10 mouse cellular contexts compared by ENCODE assay signal in genomic region chr10:50900746-50901600, GRCm38 (mm10). TPM values are rescaled to one million over a fixed set of nuclear protein-coding genes. Genes with fewer than 3 reads are reported as not detected.
DNase-seq lines count a peak whose midpoint lies in the region; ATAC-seq lines count a peak whose summit lies in the region.
"Had no signal": no experiment of that assay in that cellular context is flagged by ENCODE, and none has a peak within 500 bp of the region (broad histone marks: within the 10 kb centered on the region; RNA-seq: fewer than 3 reads in every experiment).

No protein-coding gene starts in this region.

- no peak for ATAC-seq in neural tube, embryonic 15.5 days (ENCODE audit: low FRiP score)
- ATAC-seq in forebrain, embryonic 12.5 days (ENCODE audit: low FRiP score) = no peak
- ATAC-seq in stomach, embryonic 14.5 days (ENCODE audit: insufficient number of reproducible peaks, insufficient read depth, low FRiP score, low read depth) = no peak

- no peak overlapping the region for H3K9ac ChIP-seq in neural tube, embryonic 15.5 days (replicated peaks)
- H3K9ac ChIP-seq in forebrain, embryonic 12.5 days = no peak overlapping the region; the same call in 1 of the 2 replicates
- H3K9ac ChIP-seq in stomach, embryonic 14.5 days (replicated peaks; ENCODE audit: low read depth, low read length) = no peak overlapping the region

- peaks cover 12% of the 10 kb centered on the region; the same call in 1 of the 2 replicates for H3K4me1 ChIP-seq in neural tube, embryonic 15.5 days
- peaks cover 34% of the 10 kb centered on the region for H3K4me1 ChIP-seq in forebrain, embryonic 12.5 days
- no peaks in the 10 kb centered on the region for H3K4me1 ChIP-seq in stomach, embryonic 14.5 days (ENCODE audit: control insufficient read depth, insufficient read depth, low read length)

- H3K36me3 ChIP-seq in neural tube, embryonic 15.5 days = no peaks in the 10 kb centered on the region
- H3K36me3 ChIP-seq in forebrain, embryonic 12.5 days (replicated peaks) = no peaks in the 10 kb centered on the region
- no peaks in the 10 kb centered on the region for H3K36me3 ChIP-seq in stomach, embryonic 14.5 days (ENCODE audit: control insufficient read depth, insufficient read depth, low read length)

- peaks cover 86% of the 10 kb centered on the region for H3K27me3 ChIP-seq in neural tube, embryonic 15.5 days (replicated peaks)
- H3K27me3 ChIP-seq in forebrain, embryonic 12.5 days = peaks cover 79% of the 10 kb centered on the region
- H3K27me3 ChIP-seq in stomach, embryonic 14.5 days (ENCODE audit: control insufficient read depth, insufficient read depth, low read length) = peaks cover 38% of the 10 kb centered on the region

- no peak overlapping the region for H3K27ac ChIP-seq in neural tube, embryonic 15.5 days (replicated peaks)
- H3K27ac ChIP-seq in forebrain, embryonic 12.5 days = peak overlapping the region; percentile 44
- H3K27ac ChIP-seq in stomach, embryonic 14.5 days (ENCODE audit: low read length) = no peak overlapping the region

- WGBS in neural tube, embryonic 15.5 days = under 1% methylated on average over 42 of the region's 42 CpGs
- WGBS in forebrain, embryonic 12.5 days = under 1% methylated on average over 42 of the region's 42 CpGs
- WGBS in stomach, embryonic 14.5 days = 2% methylated on average over 42 of the region's 42 CpGs

- no peak overlapping the region for H3K4me3 ChIP-seq in neural tube, embryonic 15.5 days (replicated peaks)
- H3K4me3 ChIP-seq in forebrain, embryonic 12.5 days (replicated peaks) = peak overlapping the region; percentile 26
- H3K4me3 ChIP-seq in stomach, embryonic 14.5 days (ENCODE audit: low read depth, low read length) = no peak overlapping the region

- H3K9me3 ChIP-seq in neural tube, embryonic 15.5 days (replicated peaks) = no peaks in the 10 kb centered on the region
- H3K9me3 ChIP-seq in forebrain, embryonic 12.5 days = no peaks in the 10 kb centered on the region
- H3K9me3 ChIP-seq in stomach, embryonic 14.5 days (ENCODE audit: control insufficient read depth, low read depth, low read length) = no peaks in the 10 kb centered on the region

- DNase-seq in neural tube, embryonic 10.5 days (ENCODE audit: extremely low spot score, low spot score) = peak; percentile 76
- DNase-seq in kidney, postnatal 25 days = peak; percentile 50 to 65
- no peak for DNase-seq in thymus, postnatal 0 days (ENCODE audit: low spot score)
- no peak for DNase-seq in adrenal gland, postnatal 14 days
- DNase-seq in urinary bladder, postnatal 14 days (ENCODE audit: low spot score) = no peak

- no peak overlapping the region for H3K4me2 ChIP-seq in neural tube, embryonic 15.5 days
- H3K4me2 ChIP-seq in forebrain, embryonic 12.5 days = peak overlapping the region; percentile 45
- H3K4me2 ChIP-seq in stomach, embryonic 14.5 days (replicated peaks; ENCODE audit: low read depth, low read length) = peak overlapping the region; percentile 22

RNA-seq across cellular contexts. Expression of gene Sim1, which starts 6.4 kb away (rescaled TPM):
- polyA plus RNA-seq in neural tube, embryonic 15.5 days (2015; fragmentation: Nextera tagmentation; extraction: Ambion mirVana) = 0.37 and 0.61 TPM in 2 replicates
- polyA plus RNA-seq in forebrain, embryonic 12.5 days (2016; fragmentation: Nextera tagmentation; extraction: Ambion mirVana) = 7.7 and 8.3 TPM in 2 replicates
- polyA plus RNA-seq in stomach, embryonic 14.5 days (2014; fragmentation: Nextera tagmentation; extraction: Ambion mirVana) = 0.18 TPM in 1 of 2 replicates, not detected in the other
- polyA plus RNA-seq in thymus, postnatal 0 days (2015; fragmentation: Nextera tagmentation; extraction: Ambion mirVana) = 0.07 TPM in 1 of 2 replicates, not detected in the other
- not detected in 2 replicates for total RNA-seq in adrenal gland, postnatal 14 days (2021)
- total RNA-seq: layer of hippocampus, adult 18-20 months had no signal
- polyA plus RNA-seq: cortical plate, adult 2 months had no signal

Comparison
In these comparisons a context has a peak if more than half of its experiments do, and no peak if none do; other contexts are left out.
1. DNase-seq: peak in neural tube, embryonic 10.5 days (single experiment) and kidney, postnatal 25 days (2 of 2); none in thymus, postnatal 0 days (single experiment), adrenal gland, postnatal 14 days (single experiment) and urinary bladder, postnatal 14 days (single experiment).